Mouse (Mus musculus): ENCODE measurements around the gene Afap1l2. TPM values are rescaled to one million over a fixed set of nuclear protein-coding genes. Genes with fewer than 3 reads are reported as not detected.

The Afap1l2 gene
- total RNA-seq, 1 experiment: 3.7 TPM

DNA sequence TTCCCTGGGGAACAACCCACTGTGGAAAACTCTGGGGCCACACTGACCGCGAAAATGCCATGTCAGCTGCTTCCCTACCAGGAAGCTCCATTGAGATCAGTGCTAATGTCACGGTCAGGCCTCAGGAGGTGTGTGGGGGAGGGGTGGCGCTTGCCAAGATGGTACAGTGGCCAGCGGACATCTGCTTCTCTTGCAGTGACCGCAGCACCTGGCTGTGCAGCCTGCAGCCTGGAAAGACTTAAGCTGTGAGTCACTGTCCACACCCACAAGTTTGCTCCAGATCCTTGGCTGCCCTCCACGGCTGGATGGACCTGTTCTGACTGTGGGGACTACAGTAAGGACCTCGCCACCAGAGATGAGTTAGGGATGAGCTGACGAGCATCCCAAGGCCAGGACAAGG, 68.2 kb downstream of the Afap1l2 start:
- TF ChIP-seq ZNF384 (IDR thresholded peaks at IDR 0.05; ENCODE audit: low read depth, low read length) (no peak), HCFC1 (IDR thresholded peaks at IDR 0.05; ENCODE audit: borderline replicate concordance, insufficient read depth, low read length) (no peak), ZC3H11A (IDR thresholded peaks at IDR 0.05; ENCODE audit: borderline replicate concordance, low read depth, low read length) (no peak), CHD2 (IDR thresholded peaks at IDR 0.05; ENCODE audit: low read depth, low read length) (no peak), MAFK (IDR thresholded peaks at IDR 0.05; ENCODE audit: insufficient read depth, low read depth, low read length) (no peak)
- DNase-seq (ENCODE audit: low read depth, low spot score): no peak
- Histone ChIP-seq H3K9ac (ENCODE audit: insufficient read depth, low read depth, low read length, poor library complexity, severe bottlenecking) (no peak overlapping the region), H3K4me1 (ENCODE audit: control insufficient read depth in 2 of 2, insufficient read depth in 2 of 2, low read length in 2 of 2, poor library complexity in 1 of 2) (peaks cover 4 to 20% of the 10 kb centered on the region in 2 experiments; a peak in 3 of 4 replicates), H3K4me3 (ENCODE audit: insufficient read depth in 1 of 2, low read depth in 1 of 2, low read length in 2 of 2, poor library complexity in 1 of 2, severe bottlenecking in 1 of 2) (no peak overlapping the region), H3K36me3 (ENCODE audit: control insufficient read depth, insufficient read depth, low read length, poor library complexity, severe bottlenecking) (no peaks in the 10 kb centered on the region), H3K27ac (ENCODE audit: insufficient read depth, low read depth, low read length, poor library complexity, severe bottlenecking) (no peak overlapping the region), H3K9me3 (ENCODE audit: control insufficient read depth, insufficient read depth, low read depth, low read length) (no peaks in the 10 kb centered on the region)
- in situ Hi-C loops (cut with MboI; ENCODE audit: low sequenced_read_pairs in 2 of 2, unreplicated experiment in 2 of 2): no loop called here

- DNase-seq (ENCODE audit: low read depth, low spot score): no peak
- Histone ChIP-seq H3K9ac (ENCODE audit: insufficient read depth, low read depth, low read length, poor library complexity, severe bottlenecking) (no peak overlapping the region), H3K4me3 (ENCODE audit: insufficient read depth in 1 of 2, low read depth in 1 of 2, low read length in 2 of 2, poor library complexity in 1 of 2, severe bottlenecking in 1 of 2) (no peak overlapping the region), H3K27ac (ENCODE audit: insufficient read depth, low read depth, low read length, poor library complexity, severe bottlenecking) (no peak overlapping the region), H3K9me3 (ENCODE audit: control insufficient read depth, insufficient read depth, low read depth, low read length) (no peaks in the 10 kb centered on the region), H3K4me1 (ENCODE audit: control insufficient read depth in 2 of 2, insufficient read depth in 2 of 2, low read length in 2 of 2, poor library complexity in 1 of 2) (peaks cover 2 to 20% of the 10 kb centered on the region in 2 experiments; a peak in 3 of 4 replicates), H3K36me3 (ENCODE audit: control insufficient read depth, insufficient read depth, low read length, poor library complexity, severe bottlenecking) (no peaks in the 10 kb centered on the region)
- in situ Hi-C loops (cut with MboI; ENCODE audit: low sequenced_read_pairs in 2 of 2, unreplicated experiment in 2 of 2): no loop called here
- TF ChIP-seq HCFC1 (IDR thresholded peaks at IDR 0.05; ENCODE audit: borderline replicate concordance, insufficient read depth, low read length): no peak
- TF ChIP-seq MAFK (IDR thresholded peaks at IDR 0.05; ENCODE audit: insufficient read depth, low read depth, low read length): no peak
- TF ChIP-seq ZNF384 (IDR thresholded peaks at IDR 0.05; ENCODE audit: low read depth, low read length): no peak
- no peak for TF ChIP-seq CHD2 (IDR thresholded peaks at IDR 0.05; ENCODE audit: low read depth, low read length)
- TF ChIP-seq ZC3H11A (IDR thresholded peaks at IDR 0.05; ENCODE audit: borderline replicate concordance, low read depth, low read length): no peak
Observed at GRCm38 (mm10) chr19:56937911-56938310, 70.1 kb downstream of the Afap1l2 start.

DNA sequence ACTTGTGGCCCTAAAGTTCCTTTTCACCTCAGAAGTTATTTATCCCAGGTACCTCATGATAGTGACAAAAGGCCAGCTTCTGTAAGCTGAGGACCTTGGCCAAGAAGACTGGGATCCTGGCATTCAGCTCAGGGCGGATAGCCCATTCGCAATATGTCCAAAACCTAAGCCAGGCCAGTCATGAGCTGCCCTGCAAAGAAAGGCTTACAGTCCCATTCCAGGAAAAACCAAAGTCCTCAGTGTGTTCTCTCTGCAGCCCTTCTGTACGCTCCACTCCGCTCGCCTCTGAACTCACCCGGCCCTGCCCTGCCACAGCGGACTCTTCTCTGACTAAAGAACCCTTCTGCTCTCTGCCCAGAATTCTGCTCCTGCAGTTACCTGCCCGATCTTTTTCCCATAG, 71.8 kb downstream of the Afap1l2 start:
- TF ChIP-seq CHD2 (IDR thresholded peaks at IDR 0.05; ENCODE audit: low read depth, low read length) (no peak), ZNF384 (IDR thresholded peaks at IDR 0.05; ENCODE audit: low read depth, low read length) (no peak), MAFK (IDR thresholded peaks at IDR 0.05; ENCODE audit: insufficient read depth, low read depth, low read length) (no peak), HCFC1 (IDR thresholded peaks at IDR 0.05; ENCODE audit: borderline replicate concordance, insufficient read depth, low read length) (no peak), ZC3H11A (IDR thresholded peaks at IDR 0.05; ENCODE audit: borderline replicate concordance, low read depth, low read length) (no peak)
- DNase-seq (ENCODE audit: low read depth, low spot score): no peak
- Histone ChIP-seq H3K27ac (ENCODE audit: insufficient read depth, low read depth, low read length, poor library complexity, severe bottlenecking) (no peak overlapping the region), H3K9ac (ENCODE audit: insufficient read depth, low read depth, low read length, poor library complexity, severe bottlenecking) (no peak overlapping the region), H3K36me3 (ENCODE audit: control insufficient read depth, insufficient read depth, low read length, poor library complexity, severe bottlenecking) (no peaks in the 10 kb centered on the region), H3K4me3 (ENCODE audit: insufficient read depth in 1 of 2, low read depth in 1 of 2, low read length in 2 of 2, poor library complexity in 1 of 2, severe bottlenecking in 1 of 2) (no peak overlapping the region), H3K4me1 (ENCODE audit: control insufficient read depth in 2 of 2, insufficient read depth in 2 of 2, low read length in 2 of 2, poor library complexity in 1 of 2) (peaks cover 2 to 20% of the 10 kb centered on the region in 2 experiments; a peak in 3 of 4 replicates), H3K9me3 (ENCODE audit: control insufficient read depth, insufficient read depth, low read depth, low read length) (no peaks in the 10 kb centered on the region)
- in situ Hi-C loops (cut with MboI; ENCODE audit: low sequenced_read_pairs in 2 of 2, unreplicated experiment in 2 of 2): no loop called here

- H3K9ac ChIP-seq (ENCODE audit: insufficient read depth, low read depth, low read length, poor library complexity, severe bottlenecking): no peak overlapping the region
- H3K4me1 ChIP-seq (ENCODE audit: control insufficient read depth in 2 of 2, insufficient read depth in 2 of 2, low read length in 2 of 2, poor library complexity in 1 of 2): peaks cover 2 to 20% of the 10 kb centered on the region in 2 experiments; a peak in 3 of 4 replicates
- no peak overlapping the region for H3K4me3 ChIP-seq (ENCODE audit: insufficient read depth in 1 of 2, low read depth in 1 of 2, low read length in 2 of 2, poor library complexity in 1 of 2, severe bottlenecking in 1 of 2)
- TF ChIP-seq HCFC1 (IDR thresholded peaks at IDR 0.05; ENCODE audit: borderline replicate concordance, insufficient read depth, low read length) (no peak), ZC3H11A (IDR thresholded peaks at IDR 0.05; ENCODE audit: borderline replicate concordance, low read depth, low read length) (0 out of 2 replicates have a peak, but pooled peaks have one; percentile 12)
- no peaks in the 10 kb centered on the region for H3K36me3 ChIP-seq (ENCODE audit: control insufficient read depth, insufficient read depth, low read length, poor library complexity, severe bottlenecking)
- peak; percentile 75 for DNase-seq (ENCODE audit: low read depth, low spot score)
- H3K9me3 ChIP-seq (ENCODE audit: control insufficient read depth, insufficient read depth, low read depth, low read length): no peaks in the 10 kb centered on the region
- H3K27ac ChIP-seq (ENCODE audit: insufficient read depth, low read depth, low read length, poor library complexity, severe bottlenecking): no peak overlapping the region
- in situ Hi-C loops (cut with MboI; ENCODE audit: low sequenced_read_pairs in 2 of 2, unreplicated experiment in 2 of 2): no loop called here
Observed at GRCm38 (mm10) chr19:56935777-56936176, 72.3 kb downstream of the Afap1l2 start.

DNA sequence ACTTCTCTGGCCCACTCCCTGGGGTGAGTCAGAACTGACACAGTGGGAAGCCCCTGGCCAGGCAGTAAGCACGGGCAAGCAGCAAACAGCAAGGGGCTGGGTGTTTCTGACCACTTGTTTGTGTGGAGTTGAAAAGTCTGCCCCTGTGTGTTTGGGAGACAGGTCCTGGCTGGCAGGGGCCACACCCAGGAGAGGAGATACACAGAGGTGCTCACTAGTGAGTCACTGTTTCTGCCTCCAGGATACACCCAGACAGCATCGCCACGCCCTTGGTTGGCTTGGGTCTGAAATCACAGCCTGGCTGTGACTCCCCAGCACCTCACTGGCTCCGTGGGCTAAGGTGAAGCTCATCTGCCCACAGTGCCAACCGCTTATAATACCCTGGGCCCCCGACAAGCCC, 72.9 kb downstream of the Afap1l2 start:
- Histone ChIP-seq H3K9me3 (ENCODE audit: control insufficient read depth, insufficient read depth, low read depth, low read length) (no peaks in the 10 kb centered on the region), H3K36me3 (ENCODE audit: control insufficient read depth, insufficient read depth, low read length, poor library complexity, severe bottlenecking) (no peaks in the 10 kb centered on the region), H3K9ac (ENCODE audit: insufficient read depth, low read depth, low read length, poor library complexity, severe bottlenecking) (no peak overlapping the region), H3K27ac (ENCODE audit: insufficient read depth, low read depth, low read length, poor library complexity, severe bottlenecking) (no peak overlapping the region), H3K4me3 (ENCODE audit: insufficient read depth in 1 of 2, low read depth in 1 of 2, low read length in 2 of 2, poor library complexity in 1 of 2, severe bottlenecking in 1 of 2) (no peak overlapping the region), H3K4me1 (ENCODE audit: control insufficient read depth in 2 of 2, insufficient read depth in 2 of 2, low read length in 2 of 2, poor library complexity in 1 of 2) (peaks cover 2 to 22% of the 10 kb centered on the region in 2 experiments; a peak in 3 of 4 replicates)
- TF ChIP-seq MAFK (IDR thresholded peaks at IDR 0.05; ENCODE audit: insufficient read depth, low read depth, low read length) (no peak), ZNF384 (IDR thresholded peaks at IDR 0.05; ENCODE audit: low read depth, low read length) (no peak), CHD2 (IDR thresholded peaks at IDR 0.05; ENCODE audit: low read depth, low read length) (no peak), ZC3H11A (IDR thresholded peaks at IDR 0.05; ENCODE audit: borderline replicate concordance, low read depth, low read length) (no peak), HCFC1 (IDR thresholded peaks at IDR 0.05; ENCODE audit: borderline replicate concordance, insufficient read depth, low read length) (no peak)
- DNase-seq (ENCODE audit: low read depth, low spot score): no peak
- in situ Hi-C loops (cut with MboI; ENCODE audit: low sequenced_read_pairs in 2 of 2, unreplicated experiment in 2 of 2): no loop called here
